Mouse (Mus musculus): ENCODE measurements around the gene Prkab2. TPM values are rescaled to one million over a fixed set of nuclear protein-coding genes. Genes with fewer than 3 reads are reported as not detected.

Gene Prkab2
- 3.4 and 3.6 TPM in 2 replicates for polyA plus RNA-seq (2015; fragmentation: Nextera tagmentation; extraction: Ambion mirVana)

GRCm38 (mm10) chr3:97657655-97658411, at the start of gene Prkab2:
TSS of gene Prkab2 (plus strand) at chr3:97658193.
- DNase-seq (ENCODE audit: low spot score) = peak; percentile 98

- DNase-seq (ENCODE audit: low spot score) = peak; percentile 70
Observed at GRCm38 (mm10) chr3:97609201-97609844, 48.7 kb upstream of the Prkab2 start.

GRCm38 (mm10) chr3:97609845-97610410, 48.1 kb upstream of the Prkab2 start, which contains the start of gene Chd1l:
TSS of gene Chd1l (minus strand) at chr3:97610203.
- DNase-seq (ENCODE audit: low spot score) = peak; percentile 93

- DNase-seq (ENCODE audit: low spot score) = no peak
Observed at GRCm38 (mm10) chr3:97611021-97611420, 47.0 kb upstream of the Prkab2 start.

GRCm38 (mm10) chr3:97615154-97615553, 42.8 kb upstream of the Prkab2 start:
- DNase-seq (ENCODE audit: low spot score) = no peak

- DNase-seq (ENCODE audit: low spot score) = no peak
Observed at GRCm38 (mm10) chr3:97615933-97616332, 42.1 kb upstream of the Prkab2 start.

- no peak for DNase-seq (ENCODE audit: low spot score)
Observed at GRCm38 (mm10) chr3:97617091-97617825, 40.7 kb upstream of the Prkab2 start.

GRCm38 (mm10) chr3:97617899-97618298, 40.1 kb upstream of the Prkab2 start:
- no peak for DNase-seq (ENCODE audit: low spot score)

- DNase-seq (ENCODE audit: low spot score) = no peak
Observed at GRCm38 (mm10) chr3:97620657-97621056, 37.3 kb upstream of the Prkab2 start.

GRCm38 (mm10) chr3:97624611-97625010, 33.4 kb upstream of the Prkab2 start:
- no peak for DNase-seq (ENCODE audit: low spot score)

GRCm38 (mm10) chr3:97627893-97628292, 30.1 kb upstream of the Prkab2 start:
- no peak for DNase-seq (ENCODE audit: low spot score)

- peak; percentile 79 for DNase-seq (ENCODE audit: low spot score)
Observed at GRCm38 (mm10) chr3:97628391-97629001, 29.5 kb upstream of the Prkab2 start, which contains the start of gene Fmo5. TSS of gene Fmo5 (plus strand) at chr3:97628804.

GRCm38 (mm10) chr3:97629941-97630340, 28.1 kb upstream of the Prkab2 start:
- no peak for DNase-seq (ENCODE audit: low spot score)

GRCm38 (mm10) chr3:97630746-97631145, 27.2 kb upstream of the Prkab2 start:
- no peak for DNase-seq (ENCODE audit: low spot score)

GRCm38 (mm10) chr3:97631258-97631860, 26.6 kb upstream of the Prkab2 start:
- no peak for DNase-seq (ENCODE audit: low spot score)

- no peak for DNase-seq (ENCODE audit: low spot score)
Observed at GRCm38 (mm10) chr3:97633456-97633855, 24.5 kb upstream of the Prkab2 start.

- DNase-seq (ENCODE audit: low spot score) = no peak
Observed at GRCm38 (mm10) chr3:97634288-97634761, 23.7 kb upstream of the Prkab2 start.

GRCm38 (mm10) chr3:97641396-97641795, 16.6 kb upstream of the Prkab2 start:
- no peak for DNase-seq (ENCODE audit: low spot score)

GRCm38 (mm10) chr3:97642001-97642400, 16.0 kb upstream of the Prkab2 start:
- no peak for DNase-seq (ENCODE audit: low spot score)

- no peak for DNase-seq (ENCODE audit: low spot score)
Observed at GRCm38 (mm10) chr3:97648518-97648917, 9.5 kb upstream of the Prkab2 start.

- no peak for DNase-seq (ENCODE audit: low spot score)
Observed at GRCm38 (mm10) chr3:97649022-97649421, 9.0 kb upstream of the Prkab2 start.
